Mouse (Mus musculus) forebrain, postnatal 0 days (tissue): ENCODE measurements around the gene Lhpp. TPM values are rescaled to one million over a fixed set of nuclear protein-coding genes. Genes with fewer than 3 reads are reported as not detected.

Source experiments
- ATAC-seq: fragments of 200-750 bp; cut with Nextera tagmentation; 2 replicates; pipeline ENCODE4 v1.8.0; 2017; ENCODE audit warnings: mild to moderate bottlenecking, moderate library complexity
- DNase-seq: peaks from one replicate; pipeline ENCODE4 v3.0.0-alpha.2; 2015
- H3K27ac ChIP-seq: fragments of 300-500 bp; sonication (generic); 2 replicates; pipeline ENCODE4 v1.5.1; 2014; ENCODE audit warnings: low read depth, mild to moderate bottlenecking, antibody characterized with exemption, low read length, moderate library complexity, mixed read lengths
- H3K27me3 ChIP-seq: fragments of 300-500 bp; sonication (generic); 2 replicates; pipeline ENCODE4 v1.6.1; 2014; ENCODE audit warnings: mild to moderate bottlenecking, low read length, mixed read lengths; ENCODE audit not compliant: insufficient read depth
- H3K36me3 ChIP-seq: fragments of 300-500 bp; sonication (generic); 2 replicates; pipeline ENCODE4 v1.6.1; 2014; ENCODE audit warnings: mild to moderate bottlenecking, moderate library complexity; ENCODE audit not compliant: insufficient read depth
- H3K4me1 ChIP-seq: fragments of 300-500 bp; sonication (generic); 2 replicates; pipeline ENCODE4 v1.6.1; 2014; ENCODE audit warnings: antibody characterized with exemption; ENCODE audit not compliant: insufficient read depth
- H3K4me2 ChIP-seq: fragments of 300-500 bp; sonication (generic); 2 replicates; pipeline ENCODE4 v1.6.1; 2014; ENCODE audit warnings: low read depth, mild to moderate bottlenecking, moderate library complexity
- H3K4me3 ChIP-seq: fragments of 300-500 bp; sonication (generic); 2 replicates; pipeline ENCODE4 v1.5.1; 2014; ENCODE audit warnings: low read depth, low read length, mixed read lengths
- H3K9ac ChIP-seq: fragments of 300-500 bp; sonication (generic); 2 replicates; pipeline ENCODE4 v1.6.1; 2014; ENCODE audit warnings: mild to moderate bottlenecking
- H3K9me3 ChIP-seq: fragments of 300-500 bp; sonication (generic); 2 replicates; pipeline ENCODE4 v1.6.1; 2016; ENCODE audit warnings: low read length
- CTCF ChIP-seq: sonication (generic); IDR thresholded peaks from 2 replicates; pipeline ENCODE4 v1.5.1; 2016; ENCODE audit warnings: antibody characterized with exemption, control low read depth, low read depth
- WGBS: fragments of 180-500 bp; shearing (Covaris S2); extraction: QIAGEN DNeasy Blood & Tissue Kit; methylation state at CpG from one replicate; pipeline ENCODE4 v1.1.7; 2014; 5-methylcytosine and 5-hydroxymethylcytosine counted together
- polyA plus RNA-seq: library from polyadenylated mRNA; unstranded; fragments of >200 nt; fragmentation: Nextera tagmentation; extraction: Ambion mirVana; gene quantifications from 2 replicates; pipeline ENCODE4 v1.2.1, GENCODE M21; 2015
- total RNA-seq: library from RNA; depleted of rRNA; stranded (reverse); fragments of >200 nt; gene quantifications from 2 replicates; pipeline ENCODE4 v1.2.3, GENCODE M21; 2014

Gene Lhpp
- total and polyA plus RNA-seq, 2 experiments from 2014 or later = 40.7 to 53.8 TPM

- Histone ChIP-seq H3K4me1 (peaks cover 11% of the 10 kb centered on the region; the same call in 1 of the 2 replicates), H3K36me3 (no peaks in the 10 kb centered on the region), H3K9ac (peak within 1 kb of the TSS; percentile 10; the same call in 1 of the 2 replicates), H3K27ac (no peak within 1 kb of the TSS), H3K9me3 (no peaks in the 10 kb centered on the region), H3K4me2 (peak within 1 kb of the TSS; percentile 60), H3K4me3 (peak within 1 kb of the TSS; percentile 33), H3K27me3 (peaks cover 74% of the 10 kb centered on the region)
- under 1% methylated on average over 49 of the region's 52 CpGs for WGBS
- TF ChIP-seq CTCF = no peak
- peak; percentile 40; the same call in 1 of the 2 replicates for ATAC-seq
- DNase-seq = no peak
Measured at GRCm38 (mm10) chr7:132599071-132599975, 11.1 kb upstream of the Lhpp start, which contains the start of gene Nkx1-2. TSS of gene Nkx1-2 (minus strand) at chr7:132599637.

GRCm38 (mm10) chr7:132600026-132600425 lies 10.4 kb upstream of the Lhpp start:
- no peaks in the 10 kb centered on the region for H3K9me3 ChIP-seq
- H3K36me3 ChIP-seq = no peaks in the 10 kb centered on the region
- H3K4me3 ChIP-seq = peak overlapping the region; percentile 33
- H3K4me1 ChIP-seq = peaks cover 11% of the 10 kb centered on the region; the same call in 1 of the 2 replicates
- peak overlapping the region; percentile 60 for H3K4me2 ChIP-seq
- DNase-seq = no peak
- H3K27ac ChIP-seq = no peak overlapping the region
- H3K9ac ChIP-seq = peak overlapping the region; percentile 10; the same call in 1 of the 2 replicates
- peaks cover 74% of the 10 kb centered on the region for H3K27me3 ChIP-seq
- 6% methylated on average over 9 of the region's 9 CpGs for WGBS
- no peak for ATAC-seq
- TF ChIP-seq CTCF = no peak

- Histone ChIP-seq H3K4me3 (no peak overlapping the region), H3K4me2 (no peak overlapping the region), H3K36me3 (no peaks in the 10 kb centered on the region), H3K4me1 (peaks cover 11% of the 10 kb centered on the region; the same call in 1 of the 2 replicates), H3K27me3 (peaks cover 71% of the 10 kb centered on the region), H3K9me3 (no peaks in the 10 kb centered on the region), H3K9ac (no peak overlapping the region), H3K27ac (no peak overlapping the region)
- TF ChIP-seq CTCF = no peak
- ATAC-seq (no peak), DNase-seq (no peak)
- 16% methylated on average over 8 of the region's 8 CpGs for WGBS
Measured at GRCm38 (mm10) chr7:132600926-132601325, 9.5 kb upstream of the Lhpp start.

GRCm38 (mm10) chr7:132604720-132605119 lies 5.7 kb upstream of the Lhpp start:
- no peak for TF ChIP-seq CTCF
- no peaks in the 10 kb centered on the region; the same call in 1 of the 2 replicates for H3K4me1 ChIP-seq
- no peaks in the 10 kb centered on the region for H3K36me3 ChIP-seq
- no peaks in the 10 kb centered on the region for H3K9me3 ChIP-seq
- no peak overlapping the region for H3K4me3 ChIP-seq
- WGBS = 81% methylated on average over 4 of the region's 4 CpGs
- no peak overlapping the region for H3K27ac ChIP-seq
- H3K27me3 ChIP-seq = peaks cover 39% of the 10 kb centered on the region
- H3K4me2 ChIP-seq = no peak overlapping the region
- ATAC-seq = no peak
- DNase-seq = no peak
- H3K9ac ChIP-seq = no peak overlapping the region

GRCm38 (mm10) chr7:132605689-132606088 lies 4.7 kb upstream of the Lhpp start:
- Histone ChIP-seq H3K36me3 (no peaks in the 10 kb centered on the region), H3K27me3 (peaks cover 29% of the 10 kb centered on the region), H3K4me1 (peaks cover 4% of the 10 kb centered on the region; the same call in 1 of the 2 replicates), H3K4me3 (no peak overlapping the region), H3K27ac (no peak overlapping the region), H3K9me3 (no peaks in the 10 kb centered on the region), H3K9ac (no peak overlapping the region), H3K4me2 (no peak overlapping the region)
- WGBS = 60% methylated on average over 5 of the region's 5 CpGs
- TF ChIP-seq CTCF = no peak
- ATAC-seq (no peak), DNase-seq (no peak)

GRCm38 (mm10) chr7:132608316-132609020 lies 2.0 kb upstream of the Lhpp start:
- Histone ChIP-seq H3K4me3 (no peak overlapping the region), H3K9ac (no peak overlapping the region), H3K9me3 (no peaks in the 10 kb centered on the region), H3K4me1 (peaks cover 4% of the 10 kb centered on the region; the same call in 1 of the 2 replicates), H3K27me3 (peaks cover 6% of the 10 kb centered on the region; the same call in 1 of the 2 replicates), H3K36me3 (no peaks in the 10 kb centered on the region), H3K27ac (no peak overlapping the region), H3K4me2 (no peak overlapping the region)
- no peak for DNase-seq
- WGBS = 91% methylated on average over 4 of the region's 4 CpGs
- TF ChIP-seq CTCF = no peak
- no peak for ATAC-seq
